Comparison of ENCODE assay signal across 12 mouse cellular contexts in the genomic region with DNA sequence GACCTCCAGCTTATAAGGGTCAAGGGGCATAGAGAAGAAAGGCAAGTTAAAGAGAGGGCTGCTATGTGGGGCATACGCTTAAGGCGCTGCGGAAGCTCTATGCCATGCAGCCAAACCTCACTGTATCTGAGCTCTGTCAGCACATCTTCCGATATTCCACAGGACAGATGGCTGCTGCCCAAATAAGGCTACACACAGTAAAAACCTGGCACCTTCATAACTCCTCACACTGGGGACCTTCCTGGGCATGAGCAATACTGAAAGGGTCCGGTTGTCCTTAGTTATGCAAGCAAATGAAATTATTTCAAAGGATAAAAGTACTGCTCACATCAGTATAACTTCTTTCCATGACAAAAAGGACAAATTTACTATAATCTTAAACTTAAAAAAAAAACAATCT.
"Had no signal": no experiment of that assay in that cellular context is flagged by ENCODE, and none has a peak within 500 bp of the region (broad histone marks: within the 10 kb centered on the region; RNA-seq: fewer than 3 reads in every experiment).

No protein-coding gene starts in this region.

- H3K4me1 ChIP-seq: kidney, embryonic 15.5 days; limb, embryonic 15.5 days; liver, embryonic 12.5 days; megakaryocyte, embryonic 14.5 days; stomach, embryonic 15.5 days had no signal

- DNase-seq: kidney, postnatal 14 days; layer of hippocampus, postnatal 36 days; lung, embryonic 14.5 days; lung, postnatal 10 days; lung, postnatal 4 days; thymus, postnatal 4 days had no signal

- H3K9ac ChIP-seq: kidney, embryonic 15.5 days; limb, embryonic 15.5 days; liver, embryonic 12.5 days; lung, embryonic 14.5 days; stomach, embryonic 15.5 days had no signal

- H3K27me3 ChIP-seq: kidney, embryonic 15.5 days; limb, embryonic 15.5 days; liver, embryonic 12.5 days; megakaryocyte, embryonic 14.5 days; stomach, embryonic 15.5 days had no signal

- H3K4me2 ChIP-seq: kidney, embryonic 15.5 days; limb, embryonic 15.5 days; liver, embryonic 12.5 days; lung, embryonic 14.5 days; midbrain, embryonic 11.5 days; stomach, embryonic 15.5 days had no signal

- H3K9me3 ChIP-seq: kidney, embryonic 15.5 days; limb, embryonic 15.5 days; liver, embryonic 12.5 days; stomach, embryonic 15.5 days had no signal

- ATAC-seq: liver, embryonic 12.5 days had no signal

- H3K4me3 ChIP-seq: kidney, embryonic 15.5 days; limb, embryonic 15.5 days; liver, embryonic 12.5 days; megakaryocyte, embryonic 14.5 days; stomach, embryonic 15.5 days had no signal

- H3K27ac ChIP-seq: kidney, embryonic 15.5 days; limb, embryonic 15.5 days; liver, embryonic 12.5 days; stomach, embryonic 15.5 days had no signal
